Mouse (Mus musculus) heart, embryonic 16.5 days (tissue): ENCODE data around the gene Pik3c2b. TPM values are rescaled to one million over a fixed set of nuclear protein-coding genes. Genes with fewer than 3 reads are reported as not detected.

ENCODE experiments used
- ATAC-seq: fragments of 200-750 bp; cut with Nextera tagmentation; replicated peaks from 2 replicates; pipeline ENCODE4 v1.8.0; 2017; ENCODE audit warnings: moderate number of reproducible peaks; ENCODE audit not compliant: insufficient read depth, low FRiP score; ENCODE audit errors: extremely low read depth
- H3K27ac ChIP-seq: fragments of 300-500 bp; sonication (generic); 2 replicates; pipeline ENCODE4 v1.5.1; 2014; ENCODE audit warnings: mild to moderate bottlenecking, low read length, control low read depth, moderate library complexity
- H3K27me3 ChIP-seq: fragments of 300-500 bp; sonication (generic); 2 replicates; pipeline ENCODE4 v1.6.1; 2014; ENCODE audit warnings: low read length, mixed read lengths; ENCODE audit not compliant: control insufficient read depth, insufficient read depth
- H3K36me3 ChIP-seq: fragments of 300-500 bp; sonication (generic); 2 replicates; pipeline ENCODE4 v1.6.1; 2014; ENCODE audit not compliant: control insufficient read depth, insufficient read depth
- H3K4me1 ChIP-seq: fragments of 300-500 bp; sonication (generic); 2 replicates; pipeline ENCODE4 v1.6.1; 2014; ENCODE audit warnings: low read length, mixed read lengths; ENCODE audit not compliant: control insufficient read depth, insufficient read depth
- H3K4me2 ChIP-seq: fragments of 300-500 bp; sonication (generic); 2 replicates; pipeline ENCODE4 v1.6.1; 2014; ENCODE audit warnings: low read depth, mild to moderate bottlenecking, control low read depth, low read length
- H3K4me3 ChIP-seq: fragments of 300-500 bp; sonication (generic); 2 replicates; pipeline ENCODE4 v1.5.1; 2014; ENCODE audit warnings: mild to moderate bottlenecking, control low read depth, low read length
- H3K9ac ChIP-seq: fragments of 300-500 bp; sonication (generic); 2 replicates; pipeline ENCODE4 v1.6.1; 2014; ENCODE audit warnings: low read length, control low read depth
- H3K9me3 ChIP-seq: fragments of 300-500 bp; sonication (generic); replicated peaks from 2 replicates; pipeline ENCODE4 v1.6.1; 2016; ENCODE audit warnings: low read length; ENCODE audit not compliant: control insufficient read depth
- WGBS: fragments of 180-500 bp; shearing (Covaris S2); extraction: QIAGEN DNeasy Blood & Tissue Kit; methylation state at CpG from one replicate; pipeline ENCODE4 v1.1.7; 2014; 5-methylcytosine and 5-hydroxymethylcytosine counted together
- polyA plus RNA-seq: library from polyadenylated mRNA; unstranded; fragments of >200 nt; fragmentation: Nextera tagmentation; extraction: Ambion mirVana; gene quantifications from 2 replicates; pipeline ENCODE4 v1.2.1, GENCODE M21; 2015

Gene Pik3c2b
- polyA plus RNA-seq, 1 experiment from 2014 or later: 9.5 TPM

GRCm38 (mm10) chr1:133083003-133083546 is 37.6 kb downstream of the Pik3c2b start:
- peak overlapping the region; percentile 88 for H3K27ac ChIP-seq
- peaks cover 19% of the 10 kb centered on the region for H3K36me3 ChIP-seq
- H3K9me3 ChIP-seq: no peaks in the 10 kb centered on the region

GRCm38 (mm10) chr1:133083942-133084625 is 38.6 kb downstream of the Pik3c2b start:
- Histone ChIP-seq H3K27ac (peak overlapping the region; percentile 88), H3K9ac (peak overlapping the region; percentile 69), H3K4me3 (peak overlapping the region; percentile 23; the same call in 1 of the 2 replicates), H3K36me3 (peaks cover 23% of the 10 kb centered on the region), H3K27me3 (no peaks in the 10 kb centered on the region), H3K4me2 (peak overlapping the region; percentile 58), H3K9me3 (no peaks in the 10 kb centered on the region), H3K4me1 (peaks cover 19% of the 10 kb centered on the region)
- peak; percentile 82 for ATAC-seq
- WGBS: 34% methylated on average over 11 of the region's 11 CpGs

More at GRCm38 (mm10) chr1:133083003-133083546, 37.6 kb downstream of the Pik3c2b start:
- Histone ChIP-seq H3K4me2 (no peak overlapping the region), H3K4me1 (peaks cover 19% of the 10 kb centered on the region), H3K9ac (no peak overlapping the region), H3K27me3 (no peaks in the 10 kb centered on the region), H3K4me3 (no peak overlapping the region)
- WGBS: 87% methylated on average over 5 of the region's 5 CpGs
- no peak for ATAC-seq

GRCm38 (mm10) chr1:133084708-133085416 is 39.4 kb downstream of the Pik3c2b start:
- H3K9ac ChIP-seq: peak overlapping the region; percentile 69
- H3K4me2 ChIP-seq: peak overlapping the region; percentile 58; the same call in 1 of the 2 replicates
- H3K4me3 ChIP-seq: no peak overlapping the region
- H3K27ac ChIP-seq: peak overlapping the region; percentile 88
- no peaks in the 10 kb centered on the region for H3K9me3 ChIP-seq
- peaks cover 19% of the 10 kb centered on the region for H3K4me1 ChIP-seq
- WGBS: 73% methylated on average over 14 of the region's 14 CpGs
- H3K36me3 ChIP-seq: peaks cover 26% of the 10 kb centered on the region
- H3K27me3 ChIP-seq: no peaks in the 10 kb centered on the region
- ATAC-seq: 0 out of 2 replicates have a peak, but pooled peaks have one; percentile 10

DNA sequence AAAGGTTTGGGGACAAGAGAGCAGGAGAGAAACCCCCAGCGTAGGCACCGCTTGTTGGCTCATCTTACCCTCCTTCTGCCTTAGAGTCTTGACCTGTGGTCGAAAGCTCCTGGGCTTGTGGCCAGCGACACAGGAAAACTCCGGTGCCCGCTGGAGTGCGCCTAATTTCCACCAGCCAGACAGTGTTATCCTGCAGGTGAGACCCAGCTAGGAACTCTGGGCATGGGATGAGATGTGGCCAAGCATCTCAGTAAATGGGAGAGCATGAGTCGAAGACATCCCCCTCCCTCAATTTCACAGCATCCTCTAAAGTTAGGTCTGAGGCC is 39.9 kb downstream of the Pik3c2b start:
- 75% methylated on average over 8 of the region's 8 CpGs for WGBS
- peak overlapping the region; percentile 88; the same call in 1 of the 2 replicates for H3K27ac ChIP-seq
- no peak for ATAC-seq

DNA sequence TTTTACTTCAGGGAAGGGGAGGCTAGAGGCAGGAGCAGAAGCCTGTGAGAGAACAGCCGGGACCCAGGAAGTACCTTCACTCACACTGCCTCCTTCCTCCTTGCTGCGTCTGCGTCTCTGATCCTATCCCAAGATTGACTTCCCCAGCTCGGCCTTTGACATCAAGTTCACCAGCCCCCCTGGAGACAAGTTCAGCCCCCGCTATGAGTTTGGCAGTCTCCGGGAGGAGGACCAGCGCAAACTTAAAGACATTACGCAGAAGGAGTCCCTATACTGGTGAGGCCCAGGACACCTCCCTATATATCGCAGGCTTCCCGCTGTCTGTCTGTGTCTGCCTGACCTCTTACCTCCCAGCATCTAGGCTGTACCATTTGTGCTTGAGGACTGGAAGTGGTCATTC is 41.3 kb downstream of the Pik3c2b start:
- peaks cover 19% of the 10 kb centered on the region for H3K4me1 ChIP-seq
- H3K27me3 ChIP-seq: no peaks in the 10 kb centered on the region
- H3K9me3 ChIP-seq: no peaks in the 10 kb centered on the region
- ATAC-seq: no peak
- H3K27ac ChIP-seq: no peak overlapping the region
- 86% methylated on average over 10 of the region's 10 CpGs for WGBS
- H3K36me3 ChIP-seq: peaks cover 28% of the 10 kb centered on the region
- no peak overlapping the region for H3K9ac ChIP-seq
- no peak overlapping the region for H3K4me3 ChIP-seq
- no peak overlapping the region for H3K4me2 ChIP-seq

More for the DNA sequence above, 39.9 kb downstream of the Pik3c2b start:
- Histone ChIP-seq H3K4me3 (no peak overlapping the region), H3K9ac (no peak overlapping the region), H3K4me1 (peaks cover 19% of the 10 kb centered on the region), H3K27me3 (no peaks in the 10 kb centered on the region), H3K36me3 (peaks cover 30% of the 10 kb centered on the region), H3K4me2 (no peak overlapping the region), H3K9me3 (no peaks in the 10 kb centered on the region)

DNA sequence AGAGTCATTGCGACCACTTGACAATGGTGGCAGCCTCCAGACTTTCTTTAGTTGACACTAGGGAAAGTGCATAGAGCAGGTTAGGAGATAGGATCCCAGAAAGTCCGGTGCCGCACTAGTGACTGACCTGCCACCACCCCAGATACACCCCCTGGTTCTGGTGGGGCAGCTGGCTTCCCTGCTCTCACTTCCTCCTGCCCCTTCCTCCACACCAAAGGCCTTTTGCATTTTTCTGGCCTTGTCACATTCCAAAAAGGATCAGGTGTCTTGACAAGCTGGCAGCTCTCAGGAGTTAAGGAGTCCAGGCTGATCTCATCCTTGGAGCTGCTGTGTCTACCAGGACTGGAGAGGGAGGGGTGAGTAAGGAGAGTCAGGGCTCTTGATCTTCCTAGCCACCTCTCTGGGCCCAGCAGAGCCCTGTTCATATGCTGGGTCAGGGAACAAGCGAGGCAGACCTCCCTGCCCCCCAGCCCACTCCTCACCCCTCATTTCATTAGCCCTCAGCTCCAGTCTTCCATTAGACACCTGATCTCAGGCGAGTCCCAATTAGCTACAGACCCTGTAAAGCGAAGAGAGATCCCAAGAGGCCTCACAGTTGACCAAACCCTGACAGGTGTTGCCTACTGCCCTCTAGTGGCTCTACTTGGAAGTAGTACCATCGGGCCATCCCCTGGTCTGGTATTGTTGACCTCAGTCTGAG is 41.9 kb downstream of the Pik3c2b start:
- Histone ChIP-seq H3K4me1 (peaks cover 19% of the 10 kb centered on the region), H3K36me3 (peaks cover 25% of the 10 kb centered on the region), H3K27me3 (no peaks in the 10 kb centered on the region), H3K27ac (no peak overlapping the region), H3K9me3 (no peaks in the 10 kb centered on the region), H3K4me2 (no peak overlapping the region), H3K9ac (no peak overlapping the region), H3K4me3 (no peak overlapping the region)
- ATAC-seq: no peak
- WGBS: 41% methylated on average over 7 of the region's 7 CpGs

- Histone ChIP-seq H3K9me3 (no peaks in the 10 kb centered on the region), H3K4me3 (no peak overlapping the region), H3K9ac (no peak overlapping the region), H3K27me3 (no peaks in the 10 kb centered on the region), H3K4me2 (no peak overlapping the region), H3K27ac (no peak overlapping the region), H3K36me3 (peaks cover 21% of the 10 kb centered on the region), H3K4me1 (peaks cover 19% of the 10 kb centered on the region)
- no peak for ATAC-seq
- 82% methylated on average over 10 of the region's 10 CpGs for WGBS
Measured at GRCm38 (mm10) chr1:133088196-133088595, 42.7 kb downstream of the Pik3c2b start.

GRCm38 (mm10) chr1:133089415-133089814 is 43.9 kb downstream of the Pik3c2b start:
- Histone ChIP-seq H3K9ac (no peak overlapping the region), H3K4me2 (no peak overlapping the region), H3K4me1 (peaks cover 7% of the 10 kb centered on the region), H3K4me3 (no peak overlapping the region), H3K27ac (no peak overlapping the region), H3K36me3 (peaks cover 21% of the 10 kb centered on the region), H3K9me3 (no peaks in the 10 kb centered on the region), H3K27me3 (no peaks in the 10 kb centered on the region)
- no peak for ATAC-seq
- WGBS: 84% methylated on average over 4 of the region's 4 CpGs
